Mouse (Mus musculus) urinary bladder, adult 2 months (tissue): ENCODE measurements around the gene Rpl23. TPM values are rescaled to one million over a fixed set of nuclear protein-coding genes. Genes with fewer than 3 reads are reported as not detected.

Experiments
- polyA plus RNA-seq: library from polyadenylated mRNA; depleted of rRNA; stranded (reverse); fragments of >200 nt; gene quantifications from 2 replicates; pipeline ENCODE4 v1.2.3, GENCODE M21; 2012; rRNA removed

Gene Rpl23
- polyA plus RNA-seq, 1 experiment, result 911 TPM

Other genes starting within 250 kb of the Rpl23 start
- gene Srcin1, start 206.3 kb downstream of the Rpl23 start, polyA plus RNA-seq, result 1.4 and 1.6 TPM in 2 replicates
- 0.77 and 0.80 TPM in 2 replicates for gene Epop, start 152.7 kb downstream of the Rpl23 start, polyA plus RNA-seq
- gene Mllt6, start 119.0 kb downstream of the Rpl23 start, polyA plus RNA-seq, result 30.2 and 37.2 TPM in 2 replicates
- 55.7 and 56.2 TPM in 2 replicates for gene Cisd3, start 96.6 kb downstream of the Rpl23 start, polyA plus RNA-seq
- 41.1 and 46.4 TPM in 2 replicates for gene Pcgf2, start 81.9 kb downstream of the Rpl23 start, polyA plus RNA-seq
- gene Psmb3, start 79.0 kb downstream of the Rpl23 start, polyA plus RNA-seq, result 264 and 322 TPM in 2 replicates
- gene Pip4k2b, start 37.7 kb downstream of the Rpl23 start, polyA plus RNA-seq, result 17.2 and 19.1 TPM in 2 replicates
- gene Cwc25, start 15.9 kb downstream of the Rpl23 start, polyA plus RNA-seq, result 15.3 and 16.6 TPM in 2 replicates
- gene 1700001P01Rik, start 6.5 kb downstream of the Rpl23 start, polyA plus RNA-seq, result 0.13 and 0.41 TPM in 2 replicates
- 101 and 108 TPM in 2 replicates for gene Lasp1, start 16.6 kb upstream of the Rpl23 start, polyA plus RNA-seq
- 3.8 and 5.6 TPM in 2 replicates for gene B230217C12Rik, start 58.3 kb upstream of the Rpl23 start, polyA plus RNA-seq
- 0.28 and 0.40 TPM in 2 replicates for gene Fbxo47, start 101.7 kb upstream of the Rpl23 start, polyA plus RNA-seq
- gene Plxdc1, start 204.0 kb upstream of the Rpl23 start, polyA plus RNA-seq, result 3.6 and 5.3 TPM in 2 replicates
- gene Arl5c, start 213.7 kb upstream of the Rpl23 start, polyA plus RNA-seq, result 3.2 and 3.9 TPM in 2 replicates
- 12.1 and 12.4 TPM in 2 replicates for gene Cacnb1, start 240.6 kb upstream of the Rpl23 start, polyA plus RNA-seq
- 1,600 and 1,809 TPM in 2 replicates for gene Rpl19, start 244.3 kb upstream of the Rpl23 start, polyA plus RNA-seq